In genomic region chr1:72717540-72717939, GRCm38 (mm10) we compare ENCODE assay signal across 14 mouse cellular contexts. TPM values are rescaled to one million over a fixed set of nuclear protein-coding genes. Genes with fewer than 3 reads are reported as not detected.
"Had no signal": no experiment of that assay in that cellular context is flagged by ENCODE, and none has a peak within 500 bp of the region (broad histone marks: within the 10 kb centered on the region; RNA-seq: fewer than 3 reads in every experiment).

No protein-coding gene starts in this region.

- DNase-seq: gastrocnemius, postnatal 25 days had no signal

RNA-seq across cellular contexts. Expression of gene Ankar, which starts 17.2 kb away (rescaled TPM):
- total RNA-seq: common myeloid progenitor, adult 5-6 weeks; forebrain, postnatal 0 days; gastrocnemius, adult 18-20 months; gastrocnemius, adult 2 months; gastrocnemius, adult 8-10 months; gastrocnemius, postnatal 10 days; gastrocnemius, postnatal 14 days; gastrocnemius, postnatal 25 days; gastrocnemius, postnatal 36 days; gastrocnemius, postnatal 4 days; granulocyte monocyte progenitor cell, adult 5-6 weeks; heart, adult 18-20 months; heart, adult 2 months; heart, adult 8-10 months had no signal
